Comparison of ENCODE assay signal across 10 mouse cellular contexts in genomic region chr7:12943488-12943887, GRCm38 (mm10). TPM values are rescaled to one million over a fixed set of nuclear protein-coding genes. Genes with fewer than 3 reads are reported as not detected.
DNase-seq lines count a peak whose midpoint lies in the region; ATAC-seq and TF ChIP-seq lines count a peak whose summit lies in the region.
"Had no signal": no experiment of that assay in that cellular context is flagged by ENCODE, and none has a peak within 500 bp of the region (broad histone marks: within the 10 kb centered on the region; RNA-seq: fewer than 3 reads in every experiment).

No protein-coding gene starts in this region.

- no peak overlapping the region for H3K4me2 ChIP-seq in heart, postnatal 0 days (ENCODE audit: low read depth, low read length)
- H3K4me2 ChIP-seq: limb, embryonic 12.5 days had no signal

- no peak overlapping the region for H3K4me3 ChIP-seq in heart, postnatal 0 days (ENCODE audit: low read depth, low read length)
- no peak overlapping the region for H3K4me3 ChIP-seq in small intestine, adult 2 months (ENCODE audit: low read depth, low read length)
- H3K4me3 ChIP-seq: erythroblast, embryonic 14.5 days; limb, embryonic 12.5 days had no signal

- H3K4me1 ChIP-seq in heart, postnatal 0 days (ENCODE audit: control insufficient read depth, insufficient read depth), result no peaks in the 10 kb centered on the region
- no peaks in the 10 kb centered on the region for H3K4me1 ChIP-seq in small intestine, adult 2 months (ENCODE audit: control insufficient read depth, insufficient read depth, insufficient read length, low read length)
- H3K4me1 ChIP-seq: limb, embryonic 12.5 days had no signal

- no peaks in the 10 kb centered on the region for H3K9me3 ChIP-seq in heart, postnatal 0 days (replicated peaks; ENCODE audit: control insufficient read depth, low read length)
- H3K9me3 ChIP-seq: limb, embryonic 12.5 days had no signal

- no peak for ATAC-seq in heart, postnatal 0 days (ENCODE audit: insufficient read depth, low read depth)
- peak; percentile 72 for ATAC-seq in inflammation-experienced regulatory T-cells, adult 6 months

- TF ChIP-seq CTCF in heart, postnatal 0 days (IDR thresholded peaks at IDR 0.05; ENCODE audit: low read depth), result peak; percentile 36
- peak; percentile 30; the same call in 1 of the 2 replicates for TF ChIP-seq CTCF in small intestine, adult 2 months (IDR thresholded peaks at IDR 0.05; ENCODE audit: extremely low read depth, insufficient read length, insufficient replicate concordance, low read depth, low read length)

- no peaks in the 10 kb centered on the region for H3K27me3 ChIP-seq in heart, postnatal 0 days (ENCODE audit: control insufficient read depth, insufficient read depth, low read length)
- no peaks in the 10 kb centered on the region for H3K27me3 ChIP-seq in small intestine, adult 2 months (ENCODE audit: control insufficient read depth, insufficient read depth, low read length)
- H3K27me3 ChIP-seq: limb, embryonic 12.5 days had no signal

- no peak overlapping the region for H3K9ac ChIP-seq in heart, postnatal 0 days (replicated peaks; ENCODE audit: low read depth, low read length)
- H3K9ac ChIP-seq: limb, embryonic 12.5 days had no signal

- H3K27ac ChIP-seq in heart, postnatal 0 days (ENCODE audit: low read depth), result no peak overlapping the region
- no peak overlapping the region for H3K27ac ChIP-seq in small intestine, adult 2 months (ENCODE audit: insufficient read depth, low read depth, low read length)
- H3K27ac ChIP-seq: limb, embryonic 12.5 days had no signal

- H3K36me3 ChIP-seq in heart, postnatal 0 days (replicated peaks; ENCODE audit: control insufficient read depth, insufficient read depth, low read length), result no peaks in the 10 kb centered on the region
- H3K36me3 ChIP-seq in small intestine, adult 2 months (ENCODE audit: control insufficient read depth, insufficient read depth, low read length), result no peaks in the 10 kb centered on the region
- H3K36me3 ChIP-seq: limb, embryonic 12.5 days had no signal

- TF ChIP-seq EP300 in heart, postnatal 0 days (IDR thresholded peaks at IDR 0.05; ENCODE audit: low read depth), result no peak

- DNase-seq in heart, postnatal 0 days (ENCODE audit: low spot score), result no peak
- no peak for DNase-seq in heart, postnatal 4 days
- DNase-seq in ES-CJ7 (ENCODE audit: low read depth, low spot score), result peak; percentile 71
- DNase-seq in neural tube, embryonic 10.5 days (ENCODE audit: extremely low spot score, low spot score), result no peak
- no peak for DNase-seq in spleen, postnatal 14 days (ENCODE audit: low spot score in 2 of 2)
- DNase-seq in cerebellum, postnatal 25 days, result no peak

- TF ChIP-seq POLR2A in small intestine, adult 2 months (IDR thresholded peaks at IDR 0.05; ENCODE audit: low read depth, low read length), result no peak

RNA-seq across cellular contexts. Expression of gene Rnf225, which starts 16.3 kb away (rescaled TPM):
- not detected in 2 replicates for total RNA-seq in heart, postnatal 0 days (2014; rRNA removed; ENCODE audit: low replicate concordance)
- 0.14 and 0.19 TPM in 2 replicates for polyA plus RNA-seq in heart, postnatal 0 days (2015; fragmentation: Nextera tagmentation; extraction: Ambion mirVana)
- total RNA-seq in heart, postnatal 4 days (2021), result under 1 TPM; 0.38 to 0.67 TPM
- polyA plus RNA-seq in inflammation-experienced regulatory T-cells, adult 6 months (2017; shearing (Covaris generic)), result under 1 TPM in 2 of 3 experiments, not detected in 1; 0.11 to 0.28 TPM
- 0.22 and 0.41 TPM in 2 replicates for polyA plus RNA-seq in small intestine, adult 2 months (2012; rRNA removed)

RNA-seq across cellular contexts. Expression of gene Rps5, which starts 21.4 kb away (rescaled TPM):
- total RNA-seq in heart, postnatal 0 days (2014; rRNA removed; ENCODE audit: low replicate concordance), result 1,775 and 1,995 TPM in 2 replicates
- 431 and 457 TPM in 2 replicates for polyA plus RNA-seq in heart, postnatal 0 days (2015; fragmentation: Nextera tagmentation; extraction: Ambion mirVana)
- 100 to 1,000 TPM; 857 to 895 TPM for total RNA-seq in heart, postnatal 4 days (2021)
- 1,000 to 10,000 TPM; 1,828 to 3,143 (median 2,832) TPM for polyA plus RNA-seq in inflammation-experienced regulatory T-cells, adult 6 months (2017; shearing (Covaris generic))
- 1,663 and 2,242 TPM in 2 replicates for polyA plus RNA-seq in small intestine, adult 2 months (2012; rRNA removed)

RNA-seq across cellular contexts. Expression of gene Zfp324, which starts 22.1 kb away (rescaled TPM):
- total RNA-seq in heart, postnatal 0 days (2014; rRNA removed; ENCODE audit: low replicate concordance), result 2.9 and 10.9 TPM in 2 replicates
- polyA plus RNA-seq in heart, postnatal 0 days (2015; fragmentation: Nextera tagmentation; extraction: Ambion mirVana), result 3.7 and 4.2 TPM in 2 replicates
- total RNA-seq in heart, postnatal 4 days (2021), result 1 to 10 TPM; 4.9 to 5.4 TPM
- 1 to 10 TPM; 1.8 to 3.6 (median 2.6) TPM for polyA plus RNA-seq in inflammation-experienced regulatory T-cells, adult 6 months (2017; shearing (Covaris generic))
- polyA plus RNA-seq in small intestine, adult 2 months (2012; rRNA removed), result 3.1 and 3.5 TPM in 2 replicates

RNA-seq across cellular contexts. Expression of gene Zfp446, which starts 34.2 kb away (rescaled TPM):
- 2.5 and 6.2 TPM in 2 replicates for total RNA-seq in heart, postnatal 0 days (2014; rRNA removed; ENCODE audit: low replicate concordance)
- 3.1 and 3.3 TPM in 2 replicates for polyA plus RNA-seq in heart, postnatal 0 days (2015; fragmentation: Nextera tagmentation; extraction: Ambion mirVana)
- total RNA-seq in heart, postnatal 4 days (2021), result 1 to 10 TPM; 3.3 to 4.3 TPM
- 1 to 10 TPM; 2.7 to 5.9 (median 4.1) TPM for polyA plus RNA-seq in inflammation-experienced regulatory T-cells, adult 6 months (2017; shearing (Covaris generic))
- polyA plus RNA-seq in small intestine, adult 2 months (2012; rRNA removed), result 1.2 and 1.8 TPM in 2 replicates

RNA-seq across cellular contexts. Expression of gene Zscan22, which starts 45.9 kb away (rescaled TPM):
- total RNA-seq in heart, postnatal 0 days (2014; rRNA removed; ENCODE audit: low replicate concordance), result 1.3 and 3.5 TPM in 2 replicates
- 4.4 and 4.6 TPM in 2 replicates for polyA plus RNA-seq in heart, postnatal 0 days (2015; fragmentation: Nextera tagmentation; extraction: Ambion mirVana)
- 1 to 10 TPM; 7.1 to 7.3 TPM for total RNA-seq in heart, postnatal 4 days (2021)
- 10 to 100 TPM; 10.5 to 11.0 (median 10.6) TPM for polyA plus RNA-seq in inflammation-experienced regulatory T-cells, adult 6 months (2017; shearing (Covaris generic))
- polyA plus RNA-seq in small intestine, adult 2 months (2012; rRNA removed), result 4.0 and 5.6 TPM in 2 replicates
